Mouse (Mus musculus): ENCODE results near the gene Epop.
A peak's percentile ranks its signal among the peaks of the same experiment; 100 is the strongest.

The Epop gene

DNA sequence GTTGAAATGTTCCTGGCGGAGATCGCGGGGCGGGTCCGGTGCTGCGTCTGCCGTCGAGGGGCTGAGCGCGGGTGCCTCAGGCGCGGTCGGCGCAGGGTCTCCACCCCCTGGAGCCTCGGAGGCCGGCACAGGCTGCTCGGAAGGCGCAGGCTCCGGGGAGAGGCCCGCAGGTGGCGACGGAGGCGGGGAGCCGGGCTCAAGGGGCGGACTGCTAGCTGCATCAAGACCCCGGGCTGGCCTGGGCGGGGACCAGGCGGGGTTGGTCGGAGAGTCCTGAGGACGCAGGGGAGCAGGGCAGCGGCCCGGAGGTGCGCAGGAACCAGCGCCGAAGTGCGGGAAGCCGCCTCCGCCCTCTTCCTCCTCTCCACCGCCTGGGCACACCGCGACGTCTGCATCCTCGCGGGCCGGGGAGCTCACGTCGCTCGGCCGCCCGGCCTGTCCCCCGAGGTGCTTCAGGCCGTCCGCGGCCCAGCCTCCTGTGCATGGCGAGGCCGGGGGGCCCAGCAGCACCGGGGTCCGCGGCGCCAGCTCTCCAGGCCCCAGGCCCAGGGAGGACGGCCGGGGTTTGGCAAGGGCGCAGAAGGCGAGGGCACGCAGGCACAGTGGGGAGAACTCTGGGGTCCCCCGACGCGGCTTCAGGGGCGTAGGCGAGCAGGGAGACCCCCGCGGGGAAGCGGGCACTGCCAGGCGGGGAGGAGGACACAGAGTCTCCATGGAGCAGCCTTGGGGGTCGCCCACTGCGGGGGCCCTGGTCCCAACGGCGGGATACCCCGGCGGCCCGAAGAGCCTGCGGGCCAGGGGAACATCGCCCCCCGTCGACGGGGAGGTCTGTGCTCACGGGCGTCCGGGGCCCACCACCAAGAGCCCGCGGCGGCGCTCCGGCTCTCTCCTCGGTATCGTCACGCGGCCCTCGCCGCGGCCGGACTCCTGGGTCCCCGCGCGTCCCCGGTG lies 659 bp downstream of the Epop start:
- DNase-seq (ENCODE audit: low spot score in 2 of 2): no peak

- peak in 1 of 2 experiments; percentile 17 for DNase-seq (ENCODE audit: low spot score in 2 of 2)
Measured at GRCm38 (mm10) chr11:97628303-97628567, 1.3 kb downstream of the Epop start.

DNA sequence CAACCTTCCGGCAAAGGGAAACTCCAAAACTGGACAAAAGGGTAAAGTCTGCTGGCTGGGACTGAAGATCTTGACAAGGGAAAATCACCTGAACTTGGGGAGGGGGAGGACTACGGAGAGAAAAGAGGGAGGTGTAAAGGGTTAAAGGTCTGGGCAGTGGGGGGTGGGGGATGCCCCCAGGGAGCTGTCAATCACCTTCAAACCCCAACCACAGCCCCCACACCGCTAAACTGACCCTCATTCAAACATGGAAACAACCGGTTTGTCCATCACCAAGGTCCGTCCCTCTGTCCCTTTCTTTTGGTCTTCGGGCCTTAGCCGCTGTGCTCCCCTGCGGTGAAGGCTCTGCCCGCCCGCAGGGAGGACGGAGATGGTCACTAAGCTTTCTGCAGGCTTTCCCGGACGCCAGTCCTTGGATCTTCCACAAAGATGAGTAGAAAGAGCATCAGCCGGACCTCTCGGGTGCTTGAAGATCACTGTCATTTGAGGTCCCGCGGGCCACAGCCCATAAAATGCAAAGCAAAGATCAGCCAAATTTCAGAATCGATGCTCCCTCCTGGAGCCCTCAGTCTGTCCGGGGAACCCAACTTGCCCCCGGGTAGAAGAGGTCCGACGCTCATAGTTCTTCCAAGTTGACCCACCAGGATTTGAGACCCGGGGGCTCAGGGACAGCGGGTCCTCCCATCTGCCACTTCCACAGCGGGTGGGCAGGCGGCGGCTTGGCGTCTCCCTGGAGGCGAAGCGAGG lies 1.8 kb downstream of the Epop start:
- DNase-seq (ENCODE audit: low spot score in 2 of 2): no peak

DNA sequence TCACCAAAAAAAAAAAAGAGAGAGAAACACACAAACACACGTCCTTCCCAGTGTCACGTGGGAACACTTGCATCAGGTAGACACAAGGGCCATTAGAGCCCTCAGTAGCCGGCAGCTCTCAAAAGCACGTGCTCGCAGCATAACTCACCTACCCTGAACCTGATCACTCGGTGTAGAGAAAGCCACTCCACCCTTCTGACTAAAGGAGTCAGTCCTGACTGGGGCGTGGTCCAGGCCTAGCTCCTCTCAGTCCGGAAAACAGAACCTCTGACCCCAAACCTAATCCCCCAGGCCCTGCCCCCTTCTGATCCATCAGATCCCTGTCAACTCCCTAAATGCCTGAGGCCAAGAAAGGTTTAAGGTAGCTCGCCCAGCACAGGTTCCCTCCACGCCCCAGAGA lies 2.7 kb downstream of the Epop start:
- DNase-seq (ENCODE audit: low spot score in 2 of 2): no peak

- no peak for DNase-seq (ENCODE audit: low spot score in 2 of 2)
Measured at GRCm38 (mm10) chr11:97626431-97626830, 3.1 kb downstream of the Epop start.

GRCm38 (mm10) chr11:97625551-97625950 lies 4.0 kb downstream of the Epop start:
- no peak for DNase-seq (ENCODE audit: low spot score in 2 of 2)

DNA sequence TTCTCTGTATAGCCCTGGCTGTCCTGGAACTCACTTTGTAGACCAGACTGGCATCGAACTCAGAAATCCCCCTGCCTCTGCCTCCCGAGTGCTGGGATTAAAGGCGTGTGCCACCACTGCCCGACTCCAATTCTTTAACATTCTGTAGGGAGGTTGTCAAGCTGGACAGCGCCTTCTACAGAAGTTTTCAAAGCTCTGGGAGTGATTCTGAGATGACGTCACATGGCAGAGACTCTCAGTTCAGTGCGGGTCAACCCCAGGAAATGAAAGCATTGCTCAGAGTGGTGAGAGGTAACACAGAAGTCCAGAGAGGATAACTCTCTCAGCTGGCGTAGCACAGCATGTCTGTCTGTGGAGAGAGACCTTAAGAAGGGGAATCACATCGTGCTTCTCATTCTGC lies 6.3 kb downstream of the Epop start:
- DNase-seq (ENCODE audit: low spot score in 2 of 2): no peak

DNA sequence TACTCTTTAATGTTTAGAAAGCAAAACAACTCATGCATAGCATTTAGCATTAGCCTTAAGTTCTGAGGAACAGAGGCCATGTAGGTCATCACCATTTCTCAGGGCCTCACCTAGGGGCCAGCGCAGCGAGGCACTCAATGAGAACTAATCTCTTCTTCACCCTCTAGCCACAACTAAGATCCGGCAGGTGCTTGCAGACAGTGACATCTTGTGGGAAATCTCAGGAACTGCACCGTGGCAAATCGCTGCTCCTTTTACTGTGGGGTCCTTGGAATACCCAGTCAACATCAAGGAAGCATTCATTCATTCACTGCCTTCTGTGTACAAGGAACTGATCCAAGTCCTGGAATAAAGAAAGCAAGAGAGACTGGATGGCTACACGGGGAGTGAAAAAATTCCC lies 7.1 kb downstream of the Epop start:
- peak; percentile 44 to 56 for DNase-seq (ENCODE audit: low spot score in 2 of 2)

GRCm38 (mm10) chr11:97619391-97619795 lies 10.1 kb downstream of the Epop start:
- peak in 1 of 2 experiments; percentile 57 for DNase-seq (ENCODE audit: low spot score in 2 of 2)

DNA sequence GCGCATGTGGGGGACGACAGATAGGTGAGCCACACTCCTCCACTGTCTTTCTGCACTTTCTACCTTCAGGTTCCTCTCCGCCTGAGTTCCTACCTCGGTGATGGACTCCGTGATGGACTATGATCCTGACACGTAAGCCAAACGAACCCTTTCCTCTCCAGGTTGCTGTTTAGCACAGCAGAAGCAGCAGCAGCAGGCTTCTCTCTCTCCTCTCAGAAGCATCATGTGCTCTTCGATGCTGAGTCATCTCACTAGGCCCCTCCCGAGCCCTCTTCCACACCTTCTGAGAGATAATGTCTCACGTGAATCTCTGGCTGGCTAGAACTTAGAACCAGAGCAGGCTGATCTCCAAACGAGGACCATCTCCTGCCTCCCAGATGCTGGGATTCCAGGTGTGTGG lies 11.1 kb downstream of the Epop start:
- DNase-seq (ENCODE audit: low spot score in 2 of 2): no peak

- DNase-seq (ENCODE audit: low spot score in 2 of 2): no peak
Measured at GRCm38 (mm10) chr11:97615276-97615675, 14.2 kb downstream of the Epop start.

GRCm38 (mm10) chr11:97611076-97611475 lies 18.4 kb downstream of the Epop start:
- no peak for DNase-seq (ENCODE audit: low spot score in 2 of 2)

GRCm38 (mm10) chr11:97609743-97610142 lies 19.8 kb downstream of the Epop start:
- no peak for DNase-seq (ENCODE audit: low spot score in 2 of 2)

GRCm38 (mm10) chr11:97608933-97609332 lies 20.6 kb downstream of the Epop start:
- no peak for DNase-seq (ENCODE audit: low spot score in 2 of 2)

DNA sequence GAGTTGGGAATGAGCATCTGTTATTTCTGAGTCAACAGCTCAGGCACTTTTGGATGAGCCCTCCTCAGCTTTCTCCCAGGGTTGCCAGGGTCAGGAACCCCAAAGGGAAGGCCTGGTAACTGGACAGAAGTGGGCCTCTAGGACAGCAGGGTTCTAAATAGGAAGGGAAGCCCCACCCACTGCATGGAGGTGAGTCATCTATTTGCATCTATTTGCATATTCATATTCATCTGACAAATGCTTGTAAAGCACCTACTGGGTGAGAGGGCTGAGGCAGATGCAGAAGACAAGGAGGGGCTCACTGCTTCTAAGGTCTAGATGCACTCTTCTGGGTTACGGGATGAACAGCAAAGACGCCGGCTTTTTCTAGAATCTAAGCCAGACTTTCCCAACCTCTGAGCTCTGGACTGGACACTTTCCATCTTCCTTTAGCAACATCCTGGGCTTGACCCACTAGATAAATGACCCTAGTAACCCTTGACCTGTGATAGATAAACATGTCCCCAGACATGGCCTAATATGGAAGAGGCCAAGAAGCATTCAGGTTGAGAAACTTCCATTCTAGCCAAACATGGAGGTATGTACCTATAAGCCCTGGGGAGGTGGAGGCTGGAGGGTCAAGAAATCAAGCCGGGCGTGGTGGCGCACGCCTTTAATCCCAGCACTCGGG lies 22.3 kb downstream of the Epop start:
- DNase-seq (ENCODE audit: low spot score in 2 of 2): no peak

DNA sequence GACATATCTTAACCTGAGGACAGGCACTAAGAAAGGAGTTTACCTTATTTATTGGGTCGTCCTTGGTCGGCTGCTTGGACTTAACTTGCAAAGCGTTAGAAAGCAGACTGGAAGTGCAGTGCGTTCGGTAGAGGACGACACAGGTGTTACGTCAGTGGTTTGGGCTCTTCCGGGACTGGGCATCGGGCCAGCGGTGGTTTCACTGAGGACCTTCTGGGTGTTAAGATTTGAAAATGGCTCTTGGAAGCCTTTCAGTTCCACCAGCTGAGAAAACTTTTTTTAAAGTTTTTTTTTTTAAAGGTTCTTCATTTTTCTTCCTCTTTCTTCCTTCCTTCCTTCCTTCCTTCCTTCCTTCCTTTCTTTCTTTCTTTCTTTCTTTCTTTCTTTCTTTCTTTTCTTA lies 25.6 kb downstream of the Epop start:
- peak in 1 of 2 experiments; percentile 44 for DNase-seq (ENCODE audit: low spot score in 2 of 2)

DNA sequence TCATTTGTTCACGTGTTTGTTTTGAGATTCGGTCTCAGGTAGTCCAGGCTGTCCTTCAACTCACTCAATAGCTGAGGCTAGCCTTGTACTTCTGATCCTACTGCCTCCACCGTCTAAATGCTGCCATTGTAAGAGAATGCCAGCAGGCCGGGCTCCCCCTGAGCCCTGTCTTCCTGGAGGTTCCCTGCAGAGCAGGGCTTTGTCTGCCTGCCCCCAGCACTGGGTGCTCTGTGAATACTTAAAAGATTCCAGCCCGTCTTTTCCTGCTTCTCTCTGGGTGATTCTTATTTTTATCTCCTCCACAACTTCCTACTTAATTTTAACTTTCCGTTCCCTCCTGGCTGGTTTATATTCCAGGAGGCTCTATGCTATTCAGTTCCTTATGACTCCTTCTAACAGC lies 27.3 kb downstream of the Epop start:
- DNase-seq (ENCODE audit: low spot score in 2 of 2): no peak

- DNase-seq (ENCODE audit: low spot score in 2 of 2): no peak
Measured at GRCm38 (mm10) chr11:97599104-97599503, 30.4 kb downstream of the Epop start.

DNA sequence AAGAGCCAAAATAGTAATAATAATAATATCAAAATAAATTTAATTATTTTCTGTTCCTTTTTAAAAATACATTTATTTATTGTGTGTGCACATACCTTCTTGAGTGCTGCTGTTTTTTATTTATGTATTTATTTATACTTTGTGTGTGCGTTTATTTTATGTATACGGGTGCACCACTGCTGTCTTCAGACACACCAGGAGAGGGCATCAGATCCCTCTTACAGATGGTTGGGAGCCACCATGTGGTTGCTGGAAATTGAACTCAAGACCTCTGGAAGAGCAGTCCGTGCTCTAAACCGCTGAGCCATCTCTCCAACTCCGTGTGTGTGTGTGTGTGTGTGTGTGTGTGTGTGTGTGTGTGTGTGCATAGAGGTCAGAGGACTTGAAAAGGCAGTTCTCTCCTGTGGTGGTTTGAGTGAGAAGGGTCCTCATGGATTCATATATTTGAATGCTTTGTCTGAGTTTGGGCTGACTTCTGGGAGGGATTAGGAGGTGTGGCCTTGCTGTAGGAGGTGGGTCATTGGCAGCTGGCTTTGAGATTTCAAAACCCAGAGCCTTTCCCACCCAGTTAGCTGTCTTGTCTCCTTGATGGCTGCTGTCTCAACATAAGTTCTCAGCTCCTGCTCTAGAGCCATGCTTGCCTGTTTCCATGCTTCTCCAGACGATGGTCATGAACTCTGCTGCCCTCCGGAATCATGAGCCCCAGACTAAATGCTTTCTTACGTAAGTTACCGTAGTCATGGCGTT lies 31.4 kb downstream of the Epop start:
- DNase-seq (ENCODE audit: low spot score in 2 of 2): no peak

DNA sequence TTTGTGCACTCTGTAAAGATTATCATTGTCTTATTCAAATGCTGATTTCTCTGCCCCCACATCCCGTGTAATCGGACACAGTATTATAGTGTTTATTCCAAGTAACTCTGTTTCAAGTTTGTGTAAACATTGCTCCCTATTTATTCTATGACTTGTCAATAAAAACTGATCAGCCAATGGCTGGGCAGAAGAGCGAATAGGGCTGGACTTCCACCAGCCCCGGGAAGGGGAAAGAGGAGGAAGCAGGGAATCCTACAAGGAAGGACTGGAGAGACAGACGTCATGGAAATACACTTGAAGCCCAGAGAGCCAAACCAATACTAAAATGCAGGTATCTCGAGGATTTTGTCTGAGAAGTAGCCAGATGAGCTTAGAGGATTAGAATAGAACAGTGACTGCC lies 35.4 kb downstream of the Epop start:
- DNase-seq (ENCODE audit: low spot score in 2 of 2): no peak

DNA sequence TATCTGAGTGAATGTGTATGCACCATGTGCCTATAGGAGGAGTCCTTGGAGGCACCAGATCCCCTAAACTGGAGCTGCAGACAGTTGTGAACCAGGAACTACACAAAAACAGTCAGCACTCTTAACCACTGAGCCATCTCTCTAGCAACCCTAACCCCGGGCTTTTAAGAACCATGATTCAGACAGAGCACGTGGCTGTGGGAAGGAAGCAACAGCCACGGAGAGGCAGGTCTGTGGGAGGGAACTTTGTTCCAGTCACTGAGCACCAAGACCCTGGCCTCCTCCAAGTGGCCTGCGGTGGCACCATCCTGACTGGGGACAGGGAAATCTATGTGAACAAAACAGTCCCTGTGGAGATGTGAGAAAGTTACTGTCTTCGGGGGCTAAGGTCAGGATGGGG lies 37.6 kb downstream of the Epop start:
- DNase-seq (ENCODE audit: low spot score in 2 of 2): no peak

All from urinary bladder, postnatal 36 days (tissue).